Mouse (Mus musculus): ENCODE data around the gene Pcp2.

GRCm38 (mm10) chr8:3603439-3603838, 21.9 kb downstream of the Pcp2 start:
- no peak for TF ChIP-seq ETS1 (conservative IDR thresholded peaks at IDR 0.05; ENCODE audit: low read depth, low read length)
- TF ChIP-seq CTCF (conservative IDR thresholded peaks at IDR 0.05 in 1 of 2, IDR thresholded peaks at IDR 0.05 in 1 of 2; ENCODE audit: low read depth in 2 of 2, low read length in 2 of 2), result no peak
- no peak for TF ChIP-seq USF2 (conservative IDR thresholded peaks at IDR 0.05; ENCODE audit: low read depth, low read length)
- no peak for TF ChIP-seq SIN3A (IDR thresholded peaks at IDR 0.05; ENCODE audit: low read length)

All from CH12.LX (cell line).